Mouse (Mus musculus) erythroblast, adult 5-6 weeks (primary cell): ENCODE results near the gene Myl12a. TPM values are rescaled to one million over a fixed set of nuclear protein-coding genes. Genes with fewer than 3 reads are reported as not detected.

Experiments
- ATAC-seq: replicated peaks from 2 replicates; pipeline ENCODE4 v1.8.0; 2016; ENCODE audit warnings: moderate number of reproducible peaks, mild to moderate bottlenecking, moderate TSS enrichment, inconsistent platforms; ENCODE audit not compliant: poor library complexity, low FRiP score, severe bottlenecking
- total RNA-seq, 2 experiments: library from RNA; stranded (forward) in 1 of 2; stranded (reverse) in 1 of 2; fragments of 150-400 nt in 1 of 2; fragments of 200-764, 138-1000 nt in 1 of 2; gene quantifications; 2 replicates each; pipeline versions ENCODE4 v1.2.3 to v1.2.4; 2015 to 2017; ENCODE audit warnings: low replicate concordance in 2 of 2

Myl12a gene
- total RNA-seq, 2 experiments from 2014 or later, result 50.0 to 151 TPM

DNA sequence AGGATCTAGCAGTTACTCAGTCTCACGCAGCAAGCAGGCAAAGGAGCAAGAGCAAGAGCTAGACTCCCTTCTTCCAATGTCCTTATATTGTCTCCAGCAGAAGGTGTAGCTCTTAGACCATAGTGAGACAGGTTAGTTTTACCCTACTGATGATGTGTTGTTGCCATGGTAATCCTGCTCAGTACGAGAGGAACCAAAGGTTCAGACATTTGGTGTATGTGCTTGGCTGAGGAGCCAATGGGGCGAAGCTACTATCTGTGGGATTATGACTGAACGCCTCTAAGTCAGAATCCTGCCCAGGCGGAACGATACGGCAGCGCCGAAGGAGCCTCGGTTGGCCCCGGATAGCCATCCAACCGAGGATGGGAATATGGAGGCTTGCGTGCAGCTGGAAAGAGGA is 39.1 kb downstream of the Myl12a start:
- peak; percentile 99 for ATAC-seq

DNA sequence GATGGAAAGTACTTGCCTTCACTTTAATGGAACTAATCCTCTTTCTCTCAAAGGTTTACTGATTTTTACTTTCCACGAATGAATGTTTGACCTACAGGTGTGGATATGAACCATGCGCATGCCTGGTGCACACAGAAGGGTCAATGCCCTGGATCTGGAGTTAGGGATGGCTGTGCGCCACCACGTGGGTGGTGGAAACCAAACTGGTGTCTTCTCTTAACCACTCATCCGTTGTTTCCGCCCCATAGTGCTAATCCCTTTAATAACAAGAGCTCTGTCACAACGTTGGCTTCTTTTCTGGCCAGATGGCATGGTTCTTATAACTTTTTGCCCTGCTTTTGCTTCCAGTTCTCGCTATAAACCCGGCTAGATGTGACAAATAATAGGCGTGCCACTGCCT is 51.4 kb downstream of the Myl12a start:
- ATAC-seq, result no peak

DNA sequence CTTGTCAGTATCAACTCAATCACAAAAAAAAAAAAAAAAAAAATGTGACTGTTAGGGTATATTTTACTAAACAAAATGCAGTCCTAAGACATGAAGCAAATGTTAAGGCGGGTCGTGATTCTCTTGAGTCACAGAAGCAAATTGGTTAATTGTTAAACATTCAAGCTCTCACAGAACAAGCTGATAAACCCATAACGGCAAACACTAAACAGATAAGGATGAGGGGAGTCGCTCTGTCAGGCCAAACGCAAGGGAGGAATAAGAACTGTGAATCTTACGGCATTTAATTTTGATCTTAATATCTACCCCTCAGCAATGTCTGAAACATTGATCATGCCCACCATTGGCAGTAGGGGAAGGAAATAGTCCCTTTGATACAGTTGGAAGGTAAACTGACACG is 53.5 kb downstream of the Myl12a start:
- no peak for ATAC-seq

DNA sequence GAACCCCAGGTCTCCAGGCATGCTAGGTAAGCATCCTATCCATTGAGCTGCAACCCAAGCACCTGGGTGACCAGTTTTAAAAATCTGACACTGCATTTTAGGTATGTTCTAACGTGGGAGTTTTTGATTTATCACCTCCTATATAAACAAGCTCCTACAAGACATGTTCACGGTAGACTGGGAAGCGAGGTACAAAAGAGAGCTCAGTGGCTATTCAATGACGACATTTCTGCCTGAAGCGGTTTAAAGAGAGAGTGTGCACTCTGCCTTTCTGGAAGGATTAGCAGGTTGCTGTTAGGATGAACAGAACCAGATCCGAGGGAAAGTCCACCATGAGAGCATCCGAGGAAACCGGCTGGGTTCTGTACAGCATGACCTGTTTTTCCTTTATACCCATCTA is 54.0 kb downstream of the Myl12a start:
- no peak for ATAC-seq

DNA sequence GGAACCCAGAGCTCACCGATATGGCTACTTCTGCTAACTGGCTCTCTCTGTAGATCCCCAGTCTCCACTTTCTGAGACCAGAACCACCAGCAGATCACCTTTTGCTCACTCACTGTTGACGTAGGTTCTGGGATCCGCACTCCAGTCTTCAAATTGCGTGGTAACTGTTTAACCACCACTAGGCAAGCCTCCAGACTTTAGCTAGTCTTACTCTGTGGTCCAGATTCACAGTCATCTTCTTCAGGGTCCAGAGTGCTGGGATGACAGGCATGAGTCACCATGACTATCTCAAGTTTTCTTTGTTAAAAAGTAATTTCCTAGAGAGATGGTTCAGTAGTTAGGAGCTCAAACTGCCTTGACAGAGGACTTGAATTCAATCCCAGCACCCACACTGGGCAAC is 58.9 kb downstream of the Myl12a start:
- no peak for ATAC-seq

Other genes with a start within 250 kb of the Myl12a start
- 4.2 and 7.5 TPM in 2 replicates for gene Tgif1, start 149.3 kb downstream of the Myl12a start, total RNA-seq (2015; ENCODE audit: low replicate concordance)
- gene Tgif1, start 149.3 kb downstream of the Myl12a start, total RNA-seq (2017; ENCODE audit: low replicate concordance), result 2.0 and 4.3 TPM in 2 replicates
- not detected in 2 replicates for gene Myom1, start 245 bp downstream of the Myl12a start, total RNA-seq (2015; ENCODE audit: low replicate concordance)
- gene Myom1, start 245 bp downstream of the Myl12a start, total RNA-seq (2017; ENCODE audit: low replicate concordance), result 0.34 and 1.1 TPM in 2 replicates
- gene Lpin2, start 179.7 kb upstream of the Myl12a start, total RNA-seq (2015; ENCODE audit: low replicate concordance), result 751 and 838 TPM in 2 replicates
- 1,646 and 2,072 TPM in 2 replicates for gene Lpin2, start 179.7 kb upstream of the Myl12a start, total RNA-seq (2017; ENCODE audit: low replicate concordance)